Mouse (Mus musculus): ENCODE measurements around the gene Shox2. TPM values are rescaled to one million over a fixed set of nuclear protein-coding genes. Genes with fewer than 3 reads are reported as not detected.

Shox2 gene
- not detected for polyA plus RNA-seq (2017; shearing (Covaris generic))

DNA sequence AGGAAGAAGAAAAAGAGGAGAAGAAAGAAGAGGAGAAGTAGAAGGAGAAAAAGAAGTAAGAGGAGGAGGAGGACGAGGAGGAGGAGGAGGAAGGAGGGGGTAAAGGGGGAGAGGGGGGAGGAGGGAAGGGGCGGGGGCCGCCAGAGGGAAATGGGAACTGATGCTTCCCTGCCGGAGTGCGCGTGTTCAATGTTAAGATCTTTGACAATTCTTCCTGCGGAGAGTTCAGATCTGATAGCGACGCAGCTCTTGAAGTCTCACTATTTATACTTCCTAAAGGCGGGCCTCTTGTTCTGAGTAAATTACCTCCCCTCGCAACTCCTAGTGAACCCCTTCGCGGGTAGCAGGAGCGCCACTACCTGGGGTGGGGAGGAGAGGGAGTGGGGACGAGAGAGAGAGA, at the start of gene Shox2:
TSS of gene Shox2 (minus strand) at position 66 of the 400 bp plus-strand sequence.
- ATAC-seq = no peak

- ATAC-seq = no peak
Measured at GRCm38 (mm10) chr3:66996820-66997219, 15.2 kb upstream of the Shox2 start.

DNA sequence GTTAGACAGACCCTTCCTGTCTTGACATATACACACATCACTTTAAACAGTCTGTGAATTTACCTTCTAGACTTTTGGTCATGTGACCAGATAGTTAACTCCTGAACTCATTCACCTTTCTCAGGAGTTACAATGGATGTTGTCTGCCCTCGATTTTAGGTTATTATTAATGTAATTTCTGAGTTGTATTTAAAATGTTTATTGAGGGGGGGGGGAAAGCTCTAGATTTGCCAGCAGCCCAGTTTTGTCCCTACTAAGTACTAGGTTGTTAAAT, 4.7 kb upstream of the Shox2 start:
- no peak for ATAC-seq

DNA sequence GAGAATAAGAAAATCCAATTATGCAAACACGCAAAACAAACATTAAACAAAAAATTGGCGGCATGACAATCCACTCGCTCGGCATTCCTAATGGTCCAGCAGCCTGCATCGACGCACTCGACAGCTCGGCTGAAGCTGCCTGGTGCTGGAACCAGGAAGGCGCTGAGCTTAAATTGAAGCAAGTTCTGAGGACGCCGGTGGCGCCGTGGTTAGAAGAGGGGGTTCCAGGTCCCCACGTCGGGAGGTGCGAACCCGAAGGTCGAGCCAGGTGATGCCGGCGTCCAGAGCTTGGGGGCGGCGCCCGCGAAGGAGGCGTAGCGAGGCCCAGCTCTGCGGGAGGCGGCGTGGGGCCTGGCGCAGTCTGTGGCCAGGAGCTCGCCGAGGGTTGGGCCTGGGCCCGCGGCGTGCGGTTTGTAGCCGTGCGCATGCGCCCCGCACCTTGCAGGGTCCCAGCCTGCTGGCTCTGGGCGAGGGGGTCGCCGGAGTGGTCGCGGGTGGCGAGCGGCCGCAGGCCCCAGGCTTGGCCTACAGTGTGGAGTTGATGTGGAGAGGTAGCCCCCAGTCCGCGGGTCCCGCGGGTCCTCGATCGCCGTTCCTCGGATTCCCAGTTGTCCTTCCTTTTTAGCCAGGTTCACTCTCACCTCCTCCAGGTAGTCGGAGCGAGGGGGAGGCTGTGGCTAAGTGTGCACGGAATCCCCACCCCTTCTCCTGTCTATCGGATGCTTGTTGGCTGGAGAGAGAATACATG, 4.1 kb upstream of the Shox2 start:
- peak; percentile 80 for ATAC-seq

GRCm38 (mm10) chr3:66983481-66983880, 1.9 kb upstream of the Shox2 start:
- no peak for ATAC-seq

DNA sequence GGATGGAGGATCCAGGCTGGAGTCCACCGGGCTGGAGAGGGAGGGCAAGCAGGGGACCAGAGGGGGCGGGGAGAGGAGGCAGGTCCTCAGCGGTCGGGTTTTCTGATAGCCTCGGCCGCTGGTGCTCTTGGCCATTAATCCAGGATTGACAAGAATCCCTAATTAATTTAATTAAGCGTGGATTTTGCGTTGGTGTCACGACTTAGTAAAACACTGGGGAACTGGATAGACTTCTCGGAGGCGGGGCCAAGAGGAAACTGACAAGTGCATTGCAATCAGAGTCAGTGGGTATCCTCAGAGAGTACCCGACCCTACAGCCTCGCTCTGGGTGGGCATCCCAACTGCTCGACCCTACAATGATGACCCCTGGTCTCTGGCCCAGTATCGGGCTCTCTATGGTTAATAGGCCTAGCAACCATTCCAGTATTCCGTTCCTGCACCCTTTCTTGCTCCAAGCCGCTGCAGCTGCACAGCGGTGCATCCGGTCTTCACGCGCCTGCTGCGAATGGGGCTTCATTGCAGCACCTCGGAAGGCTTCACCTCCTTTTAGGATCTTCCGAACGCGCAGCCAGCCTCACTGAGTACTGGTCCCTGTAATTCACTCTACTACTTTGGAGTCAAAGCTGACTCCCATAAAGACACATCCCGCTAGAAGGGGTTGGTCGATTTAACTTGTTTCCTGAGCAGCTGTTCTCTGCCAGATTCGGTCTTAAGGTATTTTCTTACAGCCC, 775 bp upstream of the Shox2 start:
- ATAC-seq = peak; percentile 59

- no peak for ATAC-seq
Measured at GRCm38 (mm10) chr3:66981101-66981661, 390 bp downstream of the Shox2 start, which contains the start of gene Rsrc1. Gene Rsrc1 (plus strand): TSS chr3:66981390.

DNA sequence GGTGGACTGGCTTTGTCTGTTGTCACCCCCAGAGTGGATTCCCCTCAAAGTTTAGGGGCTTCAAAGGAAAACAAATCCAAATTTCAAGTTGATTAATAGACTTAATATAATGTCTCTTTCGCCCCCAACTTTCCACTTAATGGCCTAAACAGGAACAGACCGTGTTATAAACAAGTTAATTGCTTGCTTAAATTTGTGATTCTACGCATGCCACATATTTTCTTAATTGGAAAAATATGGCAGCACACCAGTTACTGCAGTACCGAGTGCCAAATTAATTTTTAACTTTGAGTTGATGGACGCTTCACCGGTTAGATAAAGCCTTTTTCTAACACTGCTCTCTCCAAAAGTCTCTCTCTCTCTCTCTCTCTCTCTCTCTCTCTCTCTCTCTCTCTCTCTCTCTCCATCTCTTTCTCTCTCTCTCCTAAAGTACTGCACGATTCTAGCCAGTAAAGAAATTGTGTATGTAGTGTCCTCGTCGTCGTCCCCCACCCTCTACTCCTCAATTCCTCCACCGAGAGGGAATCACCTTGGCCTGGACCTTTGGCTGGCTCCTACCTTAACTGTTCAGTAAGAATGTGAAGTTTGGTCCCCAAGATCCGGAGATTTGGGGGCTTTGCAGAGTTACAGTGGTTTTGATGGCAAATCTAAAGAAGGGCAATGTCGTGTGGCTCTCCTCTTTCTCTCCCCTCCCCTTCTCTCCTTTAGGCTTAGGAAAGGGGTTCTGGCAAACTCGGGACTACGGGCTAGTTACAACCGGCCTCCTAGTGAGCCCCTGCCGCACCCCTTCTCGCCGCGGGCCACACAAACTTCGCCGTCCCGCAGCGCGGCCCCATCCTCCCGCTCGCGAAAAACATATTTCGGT, 1.2 kb downstream of the Shox2 start:
- no peak for ATAC-seq

GRCm38 (mm10) chr3:66979491-66979890, 2.1 kb downstream of the Shox2 start:
- ATAC-seq = no peak

DNA sequence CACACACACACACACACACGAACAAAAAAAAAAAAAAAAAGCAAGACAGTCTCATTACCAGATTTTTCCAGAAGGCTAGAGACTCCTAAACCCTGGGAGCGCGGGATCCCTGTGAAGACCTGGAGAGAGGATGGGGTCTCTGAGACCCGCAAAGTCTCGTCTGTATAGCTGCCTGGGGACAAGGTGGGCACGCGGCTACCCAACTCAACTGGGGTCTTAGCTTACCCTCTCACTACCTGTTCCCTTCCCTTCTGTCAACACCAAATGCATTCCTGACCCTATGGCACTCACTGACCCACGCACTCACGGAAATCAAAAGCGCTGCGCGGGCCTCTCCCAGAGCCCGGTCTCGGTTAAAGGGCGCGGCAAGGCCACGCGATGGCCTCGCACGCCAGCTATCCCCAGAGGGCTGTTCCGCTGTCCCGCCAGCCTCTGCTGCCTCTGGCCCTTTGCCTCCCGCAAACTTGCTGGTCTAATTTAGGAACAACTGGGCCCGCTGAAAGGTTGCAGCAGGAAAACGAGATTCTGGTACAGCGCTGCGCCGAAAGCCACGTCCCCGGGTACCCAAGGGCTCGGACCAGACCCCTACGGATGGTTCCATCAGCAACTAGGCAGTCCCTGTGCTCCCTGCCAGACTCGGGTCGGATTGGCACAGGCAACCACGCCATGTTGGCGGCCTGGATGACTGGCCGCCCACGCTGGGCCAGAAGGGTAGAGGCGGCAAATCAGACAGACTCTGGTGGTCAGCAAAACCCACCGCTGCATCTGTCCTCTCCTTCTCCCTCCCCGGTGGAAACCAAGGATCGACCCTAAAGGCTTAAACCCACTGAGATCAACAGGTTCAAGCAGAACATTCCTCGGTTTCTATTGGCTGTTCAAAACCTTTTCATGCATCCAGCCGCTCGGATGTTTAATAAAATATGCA, 2.9 kb downstream of the Shox2 start:
- ATAC-seq = no peak

DNA sequence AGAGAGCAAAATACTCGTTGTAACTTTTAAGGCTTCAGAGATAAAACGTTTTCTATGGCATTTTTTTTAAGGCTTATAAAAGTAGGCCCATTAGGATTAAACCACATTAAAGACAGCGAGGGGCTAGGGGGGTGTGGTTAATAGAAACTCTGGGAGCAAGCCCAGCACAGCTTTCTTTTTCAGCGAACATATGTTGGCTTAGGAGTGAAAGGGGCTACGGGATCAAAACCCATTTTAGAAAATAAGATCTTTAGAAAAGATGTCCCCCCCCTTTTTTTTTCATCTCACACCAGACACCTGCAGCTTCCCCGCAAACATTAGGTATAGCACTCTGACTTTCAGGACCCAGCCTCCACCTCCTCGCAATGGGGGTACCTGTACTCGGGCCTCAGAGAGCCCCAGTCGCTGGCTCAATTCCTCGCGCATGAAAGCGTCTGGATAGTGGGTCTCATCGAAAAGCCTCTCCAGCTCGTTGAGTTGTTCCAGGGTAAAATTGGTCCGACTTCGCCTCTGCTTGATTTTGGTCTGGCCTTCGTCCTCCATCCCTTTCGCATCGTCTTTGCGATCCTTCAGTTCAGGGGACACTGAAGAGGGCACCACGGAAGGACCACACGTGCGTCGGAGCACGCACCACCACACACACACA, 3.6 kb downstream of the Shox2 start:
- no peak for ATAC-seq

GRCm38 (mm10) chr3:66976889-66977615, 4.5 kb downstream of the Shox2 start:
- no peak for ATAC-seq

GRCm38 (mm10) chr3:66974501-66974900, 7.1 kb downstream of the Shox2 start:
- ATAC-seq = no peak

DNA sequence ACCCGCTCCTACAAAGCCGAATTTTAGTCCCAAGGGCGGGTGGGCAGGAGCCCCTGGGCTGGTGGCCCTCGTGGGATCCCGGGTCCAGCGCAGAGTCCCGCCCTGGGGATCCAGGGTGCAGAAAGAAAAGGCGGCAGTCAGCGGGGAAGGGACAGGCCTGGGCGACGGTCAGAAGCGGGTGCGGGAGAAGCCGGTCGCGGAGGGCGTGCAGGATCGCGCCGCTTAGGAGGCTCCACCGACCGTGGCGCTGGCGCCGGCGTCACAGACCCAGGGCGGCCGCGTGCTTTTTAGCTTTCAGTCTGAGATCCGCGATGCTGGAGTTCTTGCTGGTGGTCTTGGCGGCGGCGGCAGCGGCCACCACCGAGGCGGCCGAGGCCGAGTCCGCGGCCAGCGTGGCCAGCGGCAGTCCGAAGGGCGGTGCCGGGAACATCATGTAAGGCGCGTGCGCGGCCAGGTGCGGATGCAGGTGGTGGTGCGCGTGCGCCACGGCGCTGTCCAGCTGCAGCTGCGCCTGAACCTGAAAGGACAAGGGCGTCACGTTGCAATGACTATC, 8.1 kb downstream of the Shox2 start:
- ATAC-seq = peak; percentile 55

GRCm38 (mm10) chr3:66972191-66972950, 9.2 kb downstream of the Shox2 start:
- ATAC-seq = no peak

GRCm38 (mm10) chr3:66970661-66971331, 10.8 kb downstream of the Shox2 start:
- no peak for ATAC-seq

- no peak for ATAC-seq
Measured at GRCm38 (mm10) chr3:66970261-66970660, 11.3 kb downstream of the Shox2 start.

DNA sequence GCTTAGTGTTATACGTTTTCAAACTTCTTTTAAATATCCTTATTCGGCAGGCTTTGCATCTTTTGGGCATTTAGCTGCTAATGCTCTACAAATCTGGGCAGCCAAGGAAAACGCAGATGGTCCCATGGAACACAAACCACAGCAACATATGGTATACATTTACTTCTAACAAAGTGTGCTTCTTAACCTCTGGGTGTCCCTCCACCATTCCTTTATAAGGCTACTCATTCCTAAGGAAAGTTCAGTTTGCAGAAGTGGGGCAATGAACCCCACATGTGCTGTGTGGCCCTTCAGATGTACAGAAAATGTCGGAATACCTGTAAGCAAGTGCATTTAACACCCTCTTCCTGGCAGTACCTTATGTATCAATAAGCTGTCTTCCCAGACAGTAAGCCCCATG, 14.1 kb downstream of the Shox2 start:
- ATAC-seq = no peak

DNA sequence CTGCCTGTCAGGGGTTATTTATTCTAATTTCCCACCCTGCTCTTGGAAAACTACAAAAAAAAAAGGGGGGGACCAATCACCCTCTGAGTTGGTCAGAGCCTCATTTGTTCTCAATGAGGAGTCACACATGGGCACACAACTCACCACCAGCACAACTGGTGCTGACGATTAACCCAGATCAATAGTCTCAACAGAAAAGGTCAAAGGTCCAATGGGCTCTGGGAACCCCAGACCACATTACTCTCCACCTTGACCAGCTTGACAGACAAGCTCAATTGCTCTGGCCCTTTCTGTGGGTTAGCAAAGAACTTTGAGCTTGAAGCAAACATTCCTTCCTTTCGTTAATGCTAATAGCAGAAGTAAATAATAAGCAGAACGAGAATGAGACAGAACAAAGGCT, 16.7 kb downstream of the Shox2 start:
- no peak for ATAC-seq
